Mouse (Mus musculus) ES-Bruce4 (cell line): ENCODE measurements around the gene Gpr68.

Experiments
- CTCF ChIP-seq: IDR thresholded peaks from one replicate; pipeline ENCODE4 v1.8.1; 2011; ENCODE audit warnings: low read depth, low read length
- POLR2A ChIP-seq: IDR thresholded peaks from one replicate; pipeline ENCODE4 v1.8.1; 2011; ENCODE audit warnings: low read length; ENCODE audit not compliant: insufficient read depth

DNA sequence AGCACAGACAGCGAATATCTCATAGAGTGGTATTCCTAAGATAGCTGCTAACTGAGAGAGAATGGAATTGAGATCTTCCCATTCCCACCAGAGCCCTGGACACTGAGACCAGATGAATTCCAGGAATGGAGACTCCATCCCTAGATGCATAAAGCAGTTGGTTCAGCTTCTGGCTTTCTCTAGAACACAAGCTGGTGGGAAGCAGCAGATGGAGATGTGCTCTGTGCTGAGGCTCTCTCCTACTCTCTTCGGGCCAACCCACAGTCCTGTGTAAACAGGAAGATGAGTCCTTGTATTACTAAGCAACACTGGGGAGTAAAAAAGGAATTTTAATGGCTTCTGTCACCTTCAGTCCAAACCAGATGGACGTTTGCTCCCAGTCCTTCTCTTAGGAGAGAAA, 32.4 kb downstream of the Gpr68 start:
- no peak for TF ChIP-seq POLR2A
- TF ChIP-seq CTCF = no peak
